Mouse (Mus musculus): ENCODE measurements around the gene Gdf15. TPM values are rescaled to one million over a fixed set of nuclear protein-coding genes. Genes with fewer than 3 reads are reported as not detected.

Gene Gdf15
- polyA plus RNA-seq, 1 experiment from 2014 or later, result 0.22 TPM

- H3K4me2 ChIP-seq, result peak overlapping the region; percentile 2; the same call in 1 of the 2 replicates
- peaks cover 29% of the 10 kb centered on the region for H3K36me3 ChIP-seq
- peaks cover 42% of the 10 kb centered on the region for H3K4me1 ChIP-seq
- no peak overlapping the region for H3K4me3 ChIP-seq (replicated peaks)
- WGBS, result 18% methylated on average over 2 of the region's 2 CpGs
- no peaks in the 10 kb centered on the region for H3K27me3 ChIP-seq (replicated peaks)
- no peak overlapping the region for H3K9ac ChIP-seq (replicated peaks)
- ATAC-seq (ENCODE audit: low FRiP score), result no peak
- H3K9me3 ChIP-seq (replicated peaks), result no peaks in the 10 kb centered on the region
- peak overlapping the region; percentile 76 for H3K27ac ChIP-seq (replicated peaks)
Observed at GRCm38 (mm10) chr8:70655469-70655868, 23.2 kb upstream of the Gdf15 start.

- Histone ChIP-seq H3K27me3 (replicated peaks) (no peaks in the 10 kb centered on the region), H3K9ac (replicated peaks) (no peak overlapping the region), H3K4me1 (peaks cover 44% of the 10 kb centered on the region), H3K4me3 (replicated peaks) (no peak overlapping the region), H3K4me2 (no peak overlapping the region), H3K36me3 (peaks cover 35% of the 10 kb centered on the region), H3K27ac (replicated peaks) (no peak overlapping the region), H3K9me3 (replicated peaks) (no peaks in the 10 kb centered on the region)
- no peak for ATAC-seq (ENCODE audit: low FRiP score)
- 59% methylated on average over 1 of the region's 1 CpGs for WGBS
Observed at GRCm38 (mm10) chr8:70654121-70654520, 21.9 kb upstream of the Gdf15 start.

- Histone ChIP-seq H3K4me1 (peaks cover 40% of the 10 kb centered on the region), H3K4me3 (replicated peaks) (no peak overlapping the region), H3K27ac (replicated peaks) (peak overlapping the region; percentile 29; the same call in 1 of the 2 replicates), H3K27me3 (replicated peaks) (no peaks in the 10 kb centered on the region), H3K9me3 (replicated peaks) (no peaks in the 10 kb centered on the region), H3K36me3 (peaks cover 35% of the 10 kb centered on the region), H3K9ac (replicated peaks) (no peak overlapping the region), H3K4me2 (no peak overlapping the region)
- no peak for ATAC-seq (ENCODE audit: low FRiP score)
- WGBS, result 37% methylated on average over 2 of the region's 2 CpGs
Observed at GRCm38 (mm10) chr8:70653226-70653625, 21.0 kb upstream of the Gdf15 start.

GRCm38 (mm10) chr8:70650351-70650750, 18.1 kb upstream of the Gdf15 start:
- Histone ChIP-seq H3K9ac (replicated peaks) (no peak overlapping the region), H3K4me2 (no peak overlapping the region), H3K27ac (replicated peaks) (0 out of 2 replicates have a peak overlapping the region, but pooled peaks have one; percentile 81), H3K27me3 (replicated peaks) (no peaks in the 10 kb centered on the region), H3K4me1 (peaks cover 40% of the 10 kb centered on the region), H3K4me3 (replicated peaks) (no peak overlapping the region), H3K9me3 (replicated peaks) (no peaks in the 10 kb centered on the region), H3K36me3 (peaks cover 34% of the 10 kb centered on the region)
- no peak for ATAC-seq (ENCODE audit: low FRiP score)
- WGBS, result 88% methylated on average over 17 of the region's 17 CpGs

GRCm38 (mm10) chr8:70649324-70649723, 17.1 kb upstream of the Gdf15 start:
- H3K4me3 ChIP-seq (replicated peaks), result no peak overlapping the region
- peak; percentile 58 for ATAC-seq (ENCODE audit: low FRiP score)
- peaks cover 36% of the 10 kb centered on the region for H3K4me1 ChIP-seq
- no peak overlapping the region for H3K9ac ChIP-seq (replicated peaks)
- no peak overlapping the region for H3K4me2 ChIP-seq
- no peaks in the 10 kb centered on the region for H3K9me3 ChIP-seq (replicated peaks)
- H3K27ac ChIP-seq (replicated peaks), result peak overlapping the region; percentile 81
- 34% methylated on average over 4 of the region's 4 CpGs for WGBS
- peaks cover 25% of the 10 kb centered on the region for H3K36me3 ChIP-seq
- no peaks in the 10 kb centered on the region for H3K27me3 ChIP-seq (replicated peaks)

GRCm38 (mm10) chr8:70648921-70649320, 16.7 kb upstream of the Gdf15 start:
- no peak overlapping the region for H3K4me2 ChIP-seq
- peaks cover 36% of the 10 kb centered on the region for H3K4me1 ChIP-seq
- 43% methylated on average over 3 of the region's 3 CpGs for WGBS
- no peaks in the 10 kb centered on the region for H3K27me3 ChIP-seq (replicated peaks)
- ATAC-seq (ENCODE audit: low FRiP score), result peak; percentile 3; the same call in 1 of the 2 replicates
- peak overlapping the region; percentile 81 for H3K27ac ChIP-seq (replicated peaks)
- H3K36me3 ChIP-seq, result peaks cover 25% of the 10 kb centered on the region
- no peak overlapping the region for H3K4me3 ChIP-seq (replicated peaks)
- no peak overlapping the region for H3K9ac ChIP-seq (replicated peaks)
- no peaks in the 10 kb centered on the region for H3K9me3 ChIP-seq (replicated peaks)

- ATAC-seq (ENCODE audit: low FRiP score), result no peak
- Histone ChIP-seq H3K36me3 (peaks cover 25% of the 10 kb centered on the region), H3K9ac (replicated peaks) (no peak overlapping the region), H3K27ac (replicated peaks) (peak overlapping the region; percentile 81; the same call in 1 of the 2 replicates), H3K4me1 (peaks cover 36% of the 10 kb centered on the region), H3K4me2 (no peak overlapping the region), H3K4me3 (replicated peaks) (no peak overlapping the region), H3K27me3 (replicated peaks) (no peaks in the 10 kb centered on the region), H3K9me3 (replicated peaks) (no peaks in the 10 kb centered on the region)
- WGBS, result 55% methylated on average over 1 of the region's 1 CpGs
Observed at GRCm38 (mm10) chr8:70648164-70648442, 15.8 kb upstream of the Gdf15 start.

- no peak overlapping the region for H3K4me2 ChIP-seq
- H3K9ac ChIP-seq (replicated peaks), result no peak overlapping the region
- peaks cover 36% of the 10 kb centered on the region for H3K4me1 ChIP-seq
- 39% methylated on average over 8 of the region's 8 CpGs for WGBS
- no peaks in the 10 kb centered on the region for H3K9me3 ChIP-seq (replicated peaks)
- no peak for ATAC-seq (ENCODE audit: low FRiP score)
- H3K4me3 ChIP-seq (replicated peaks), result no peak overlapping the region
- no peaks in the 10 kb centered on the region for H3K27me3 ChIP-seq (replicated peaks)
- peaks cover 25% of the 10 kb centered on the region for H3K36me3 ChIP-seq
- H3K27ac ChIP-seq (replicated peaks), result peak overlapping the region; percentile 28; the same call in 1 of the 2 replicates
Observed at GRCm38 (mm10) chr8:70647343-70648163, 15.3 kb upstream of the Gdf15 start.

- no peak for ATAC-seq (ENCODE audit: low FRiP score)
- Histone ChIP-seq H3K9me3 (replicated peaks) (no peaks in the 10 kb centered on the region), H3K9ac (replicated peaks) (no peak overlapping the region), H3K4me1 (peaks cover 36% of the 10 kb centered on the region), H3K4me2 (no peak overlapping the region), H3K36me3 (peaks cover 17% of the 10 kb centered on the region), H3K4me3 (replicated peaks) (no peak overlapping the region), H3K27ac (replicated peaks) (no peak overlapping the region), H3K27me3 (replicated peaks) (no peaks in the 10 kb centered on the region)
Observed at GRCm38 (mm10) chr8:70646775-70647174, 14.5 kb upstream of the Gdf15 start.

- Histone ChIP-seq H3K9ac (replicated peaks) (no peak overlapping the region), H3K4me1 (peaks cover 36% of the 10 kb centered on the region), H3K36me3 (peaks cover 15% of the 10 kb centered on the region), H3K4me2 (no peak overlapping the region), H3K4me3 (replicated peaks) (no peak overlapping the region), H3K27ac (replicated peaks) (no peak overlapping the region), H3K9me3 (replicated peaks) (no peaks in the 10 kb centered on the region), H3K27me3 (replicated peaks) (no peaks in the 10 kb centered on the region)
- no peak for ATAC-seq (ENCODE audit: low FRiP score)
- 61% methylated on average over 6 of the region's 6 CpGs for WGBS
Observed at GRCm38 (mm10) chr8:70646369-70646768, 14.1 kb upstream of the Gdf15 start.

- Histone ChIP-seq H3K4me1 (peaks cover 36% of the 10 kb centered on the region), H3K27me3 (replicated peaks) (no peaks in the 10 kb centered on the region), H3K27ac (replicated peaks) (no peak overlapping the region), H3K4me3 (replicated peaks) (no peak overlapping the region), H3K4me2 (no peak overlapping the region), H3K9ac (replicated peaks) (no peak overlapping the region), H3K9me3 (replicated peaks) (no peaks in the 10 kb centered on the region), H3K36me3 (peaks cover 8% of the 10 kb centered on the region; the same call in 1 of the 2 replicates)
- 46% methylated on average over 17 of the region's 17 CpGs for WGBS
- no peak for ATAC-seq (ENCODE audit: low FRiP score)
Observed at GRCm38 (mm10) chr8:70645501-70646224, 13.4 kb upstream of the Gdf15 start.

GRCm38 (mm10) chr8:70644065-70644464, 11.8 kb upstream of the Gdf15 start:
- Histone ChIP-seq H3K4me3 (replicated peaks) (no peak overlapping the region), H3K36me3 (no peaks in the 10 kb centered on the region), H3K4me2 (no peak overlapping the region), H3K9me3 (replicated peaks) (no peaks in the 10 kb centered on the region), H3K27ac (replicated peaks) (no peak overlapping the region), H3K4me1 (peaks cover 24% of the 10 kb centered on the region), H3K27me3 (replicated peaks) (no peaks in the 10 kb centered on the region), H3K9ac (replicated peaks) (no peak overlapping the region)
- WGBS, result 83% methylated on average over 2 of the region's 2 CpGs
- ATAC-seq (ENCODE audit: low FRiP score), result no peak
